Mouse (Mus musculus) small intestine, adult 2 months (tissue): Measurements from ENCODE around the gene Chst8.

Experiments used
- CTCF ChIP-seq: fragments of 200-500 bp; IDR thresholded peaks from 2 replicates; pipeline ENCODE4 v1.5.1; 2012; ENCODE audit warnings: low read depth, mild to moderate bottlenecking, control low read depth, inconsistent platforms, low read length, moderate library complexity, mixed read lengths; ENCODE audit not compliant: insufficient replicate concordance, insufficient read length; ENCODE audit errors: extremely low read depth
- POLR2A ChIP-seq: fragments of 200-500 bp; IDR thresholded peaks from 2 replicates; pipeline ENCODE4 v1.6.1; 2012; ENCODE audit warnings: low read depth, mild to moderate bottlenecking, control low read depth, inconsistent platforms, low read length, moderate library complexity

DNA sequence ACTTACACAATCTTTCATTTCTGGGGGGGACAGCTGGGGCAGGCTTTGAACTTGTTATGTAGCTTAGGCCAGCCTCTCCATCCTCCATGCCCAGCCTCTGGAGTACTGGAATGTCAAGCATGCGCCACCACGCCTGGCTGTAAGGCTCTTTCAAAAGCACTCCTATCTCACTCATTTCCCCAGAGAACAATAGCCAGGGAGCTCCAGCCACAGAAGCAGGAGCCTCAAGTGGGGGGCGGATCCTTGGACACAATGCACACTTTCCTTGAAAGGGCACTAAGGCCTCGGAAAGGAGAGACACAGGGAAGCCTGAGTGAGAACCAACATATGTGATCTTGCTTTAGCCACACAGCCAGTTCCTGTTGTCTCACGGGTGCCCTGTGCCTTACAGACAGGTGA is 90.9 kb downstream of the Chst8 start:
- no peak for TF ChIP-seq CTCF
- TF ChIP-seq POLR2A = no peak
